Mouse (Mus musculus) E14TG2a.4 (cell line): ENCODE data around the gene Tead1.

Experiments
- H3K27me3 ChIP-seq: 2 replicates; pipeline ENCODE4 v1.6.1; 2014; ENCODE audit warnings: low read length, control low read depth; ENCODE audit not compliant: insufficient read depth
- H3K36me3 ChIP-seq: 2 replicates; pipeline ENCODE4 v1.6.1; 2014; ENCODE audit warnings: low read length, control low read depth; ENCODE audit not compliant: insufficient read depth
- H3K4me1 ChIP-seq: replicated peaks from 2 replicates; pipeline ENCODE4 v1.6.1; 2014; ENCODE audit warnings: low read depth, low read length, control low read depth
- H3K4me3 ChIP-seq: replicated peaks from 2 replicates; pipeline ENCODE4 v1.5.1; 2014; ENCODE audit warnings: mild to moderate bottlenecking, low read length
- H3K9me3 ChIP-seq: 2 replicates; pipeline ENCODE4 v1.6.1; 2014; ENCODE audit warnings: low read length, control low read depth
- CTCF ChIP-seq: conservative IDR thresholded peaks from 2 replicates; pipeline ENCODE4 v1.5.1; 2014; ENCODE audit warnings: low read length
- NANOG ChIP-seq: IDR thresholded peaks from 2 replicates; pipeline ENCODE4 v1.6.1; 2014; ENCODE audit warnings: borderline replicate concordance, low read length, mixed read lengths
- POU5F1 ChIP-seq: IDR thresholded peaks from 2 replicates; pipeline ENCODE4 v1.6.1; 2014; ENCODE audit warnings: low read length, borderline replicate concordance

Tead1 gene

GRCm38 (mm10) chr7:112713509-112713908 lies 34.4 kb downstream of the Tead1 start:
- H3K4me3 ChIP-seq: no peak overlapping the region
- H3K27me3 ChIP-seq: no peaks in the 10 kb centered on the region
- H3K9me3 ChIP-seq: no peaks in the 10 kb centered on the region
- peaks cover 88% of the 10 kb centered on the region for H3K4me1 ChIP-seq
- peaks cover 45% of the 10 kb centered on the region for H3K36me3 ChIP-seq
- TF ChIP-seq CTCF (no peak), POU5F1 (no peak), NANOG (no peak)

- Histone ChIP-seq H3K9me3 (no peaks in the 10 kb centered on the region), H3K27me3 (no peaks in the 10 kb centered on the region), H3K4me1 (peaks cover 86% of the 10 kb centered on the region), H3K36me3 (peaks cover 35% of the 10 kb centered on the region), H3K4me3 (no peak overlapping the region)
- TF ChIP-seq POU5F1 (no peak), CTCF (no peak), NANOG (no peak)
Observed at GRCm38 (mm10) chr7:112714783-112715182, 35.7 kb downstream of the Tead1 start.

GRCm38 (mm10) chr7:112716701-112717100 lies 37.6 kb downstream of the Tead1 start:
- Histone ChIP-seq H3K4me1 (peaks cover 85% of the 10 kb centered on the region), H3K27me3 (no peaks in the 10 kb centered on the region), H3K4me3 (no peak overlapping the region), H3K36me3 (peaks cover 25% of the 10 kb centered on the region), H3K9me3 (no peaks in the 10 kb centered on the region)
- TF ChIP-seq NANOG (no peak), POU5F1 (no peak), CTCF (no peak)

GRCm38 (mm10) chr7:112717676-112718075 lies 38.6 kb downstream of the Tead1 start:
- Histone ChIP-seq H3K9me3 (no peaks in the 10 kb centered on the region), H3K27me3 (no peaks in the 10 kb centered on the region), H3K4me3 (no peak overlapping the region), H3K4me1 (peaks cover 85% of the 10 kb centered on the region), H3K36me3 (peaks cover 23% of the 10 kb centered on the region)
- no peak for TF ChIP-seq POU5F1
- TF ChIP-seq CTCF: no peak
- no peak for TF ChIP-seq NANOG

- H3K4me1 ChIP-seq: peaks cover 86% of the 10 kb centered on the region
- peaks cover 22% of the 10 kb centered on the region for H3K36me3 ChIP-seq
- peak overlapping the region; percentile 64 for H3K4me3 ChIP-seq
- no peaks in the 10 kb centered on the region for H3K9me3 ChIP-seq
- H3K27me3 ChIP-seq: no peaks in the 10 kb centered on the region
- TF ChIP-seq POU5F1 (no peak), NANOG (no peak), CTCF (no peak)
Observed at GRCm38 (mm10) chr7:112719394-112720142, 40.5 kb downstream of the Tead1 start.

GRCm38 (mm10) chr7:112720143-112720988 lies 41.2 kb downstream of the Tead1 start:
- Histone ChIP-seq H3K4me1 (peaks cover 91% of the 10 kb centered on the region), H3K9me3 (no peaks in the 10 kb centered on the region), H3K36me3 (peaks cover 19% of the 10 kb centered on the region), H3K4me3 (peak overlapping the region; percentile 64), H3K27me3 (no peaks in the 10 kb centered on the region)
- TF ChIP-seq NANOG (no peak), POU5F1 (no peak), CTCF (no peak)

- Histone ChIP-seq H3K4me3 (peak overlapping the region; percentile 64), H3K9me3 (no peaks in the 10 kb centered on the region), H3K36me3 (peaks cover 19% of the 10 kb centered on the region), H3K4me1 (peaks cover 97% of the 10 kb centered on the region), H3K27me3 (no peaks in the 10 kb centered on the region)
- no peak for TF ChIP-seq CTCF
- TF ChIP-seq POU5F1: no peak
- TF ChIP-seq NANOG: no peak
Observed at GRCm38 (mm10) chr7:112720989-112721337, 41.8 kb downstream of the Tead1 start.

- peaks cover 10% of the 10 kb centered on the region for H3K36me3 ChIP-seq
- no peak overlapping the region for H3K4me3 ChIP-seq
- TF ChIP-seq POU5F1: no peak
- no peak for TF ChIP-seq NANOG
- no peak for TF ChIP-seq CTCF
- no peaks in the 10 kb centered on the region for H3K27me3 ChIP-seq
- H3K9me3 ChIP-seq: no peaks in the 10 kb centered on the region
- H3K4me1 ChIP-seq: peaks cover 96% of the 10 kb centered on the region
Observed at GRCm38 (mm10) chr7:112721859-112722258, 42.7 kb downstream of the Tead1 start.
